Mouse (Mus musculus): ENCODE measurements around the gene Csnk1e. TPM values are rescaled to one million over a fixed set of nuclear protein-coding genes. Genes with fewer than 3 reads are reported as not detected.

The Csnk1e gene
- polyA plus RNA-seq, 1 experiment, result 31.5 TPM

DNA sequence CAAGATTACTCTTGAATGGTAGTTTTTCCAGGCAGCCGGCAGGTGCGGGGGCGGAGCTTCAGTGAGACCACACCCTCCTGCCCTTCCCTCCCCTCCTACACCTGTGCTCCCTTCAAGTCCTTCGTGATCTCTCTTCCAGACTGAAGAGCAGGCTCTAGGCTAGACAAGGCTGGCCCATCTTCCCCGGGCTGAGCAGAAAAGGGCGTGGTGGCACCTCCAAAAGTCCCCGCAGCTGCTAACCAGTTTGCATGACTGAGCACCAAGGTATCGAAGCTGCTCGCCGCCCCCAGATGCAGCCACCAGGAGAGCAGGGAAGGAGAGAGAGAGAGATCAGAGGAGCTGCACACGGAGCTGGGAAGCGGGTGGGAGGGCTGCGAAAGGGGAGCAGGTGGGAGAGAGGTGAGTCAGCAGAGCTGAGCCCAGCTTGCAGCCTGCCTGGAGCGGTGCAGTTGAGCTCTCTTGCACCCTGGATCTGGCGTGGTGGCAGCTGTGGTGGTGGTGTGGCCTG, 25.9 kb upstream of the Csnk1e start:
- 17% methylated on average over 15 of the region's 15 CpGs for WGBS
- TF ChIP-seq CTCF (conservative IDR thresholded peaks at IDR 0.05; ENCODE audit: insufficient read depth, insufficient read length, low read depth, low read length), result no peak
- no peak for TF ChIP-seq POLR2A (IDR thresholded peaks at IDR 0.05; ENCODE audit: low read depth, low read length)
- no peaks in the 10 kb centered on the region for H3K27me3 ChIP-seq (replicated peaks; ENCODE audit: control insufficient read depth, insufficient read depth, low read length)
- H3K27ac ChIP-seq (ENCODE audit: insufficient read depth, low read depth, low read length), result no peak overlapping the region
- H3K4me1 ChIP-seq (ENCODE audit: control insufficient read depth, insufficient read depth, low read length), result no peaks in the 10 kb centered on the region
- H3K4me3 ChIP-seq (ENCODE audit: insufficient read depth, low read depth, low read length), result no peak overlapping the region
- DNase-seq, result no peak
- H3K36me3 ChIP-seq (ENCODE audit: control insufficient read depth, insufficient read depth, low read length), result no peaks in the 10 kb centered on the region

DNA sequence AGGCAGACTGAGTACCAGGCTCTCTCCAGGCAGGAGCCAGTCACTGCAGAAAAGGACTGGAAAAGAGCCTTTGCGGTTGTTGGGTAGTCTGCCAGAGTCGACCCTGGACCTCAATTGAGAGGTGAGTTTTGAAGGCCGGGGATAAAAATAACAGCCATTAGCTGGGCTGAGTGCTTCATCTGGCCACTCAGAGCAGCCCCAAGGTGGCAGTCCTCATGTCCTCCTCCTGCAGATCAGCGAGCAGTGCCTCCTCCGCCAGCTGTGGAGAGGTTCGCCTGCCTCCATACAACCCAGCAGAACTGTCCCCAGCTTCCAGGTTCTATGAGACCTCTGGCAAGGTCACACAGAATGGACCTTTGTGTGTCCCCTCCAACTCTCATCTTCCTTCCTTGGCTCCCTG, 21.9 kb upstream of the Csnk1e start:
- no peaks in the 10 kb centered on the region for H3K36me3 ChIP-seq (ENCODE audit: control insufficient read depth, insufficient read depth, low read length)
- no peaks in the 10 kb centered on the region for H3K4me1 ChIP-seq (ENCODE audit: control insufficient read depth, insufficient read depth, low read length)
- no peak overlapping the region for H3K27ac ChIP-seq (ENCODE audit: insufficient read depth, low read depth, low read length)
- H3K4me3 ChIP-seq (ENCODE audit: insufficient read depth, low read depth, low read length), result no peak overlapping the region
- no peak for DNase-seq
- no peaks in the 10 kb centered on the region for H3K27me3 ChIP-seq (replicated peaks; ENCODE audit: control insufficient read depth, insufficient read depth, low read length)
- TF ChIP-seq POLR2A (IDR thresholded peaks at IDR 0.05; ENCODE audit: low read depth, low read length) (no peak), CTCF (conservative IDR thresholded peaks at IDR 0.05; ENCODE audit: insufficient read depth, insufficient read length, low read depth, low read length) (no peak)
- 51% methylated on average over 6 of the region's 6 CpGs for WGBS

DNA sequence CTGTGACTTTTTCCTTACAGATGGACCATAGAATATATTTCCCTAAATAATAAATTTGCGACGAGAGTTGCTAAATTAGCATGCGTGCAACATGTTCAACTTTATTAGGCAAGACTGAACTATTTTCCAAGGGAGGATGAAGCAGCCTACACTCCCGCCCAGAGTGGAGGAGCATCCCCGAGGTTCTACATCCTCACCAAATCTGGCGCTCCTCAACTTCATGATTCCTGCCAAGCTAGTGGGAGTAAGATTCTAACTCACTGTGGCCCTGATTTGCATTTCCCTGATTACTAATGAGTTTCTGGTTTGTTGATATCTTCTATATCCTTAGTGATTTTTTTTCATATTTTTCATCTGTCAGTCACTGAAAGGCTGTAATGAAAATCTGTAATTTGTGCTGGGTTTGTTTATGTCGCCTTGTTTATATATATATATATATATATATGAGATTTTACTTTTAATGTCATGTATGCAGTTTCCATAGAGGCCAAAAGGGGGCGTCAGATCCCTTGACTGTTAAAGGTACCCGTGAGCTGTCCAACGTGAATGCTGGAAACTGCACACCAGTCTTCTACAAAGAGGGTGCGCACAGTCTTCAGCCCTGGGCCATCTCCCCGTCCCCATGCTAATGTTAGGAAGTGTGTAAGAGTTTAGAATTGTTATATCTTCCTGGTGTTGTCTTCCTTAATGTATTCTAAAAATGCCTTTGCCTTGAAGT, 18.4 kb upstream of the Csnk1e start:
- 57% methylated on average over 12 of the region's 12 CpGs for WGBS
- TF ChIP-seq CTCF (conservative IDR thresholded peaks at IDR 0.05; ENCODE audit: insufficient read depth, insufficient read length, low read depth, low read length), result 0 out of 2 replicates have a peak, but pooled peaks have one; percentile 9
- no peak for TF ChIP-seq POLR2A (IDR thresholded peaks at IDR 0.05; ENCODE audit: low read depth, low read length)
- DNase-seq, result no peak
- Histone ChIP-seq H3K4me1 (ENCODE audit: control insufficient read depth, insufficient read depth, low read length) (no peaks in the 10 kb centered on the region), H3K27ac (ENCODE audit: insufficient read depth, low read depth, low read length) (no peak overlapping the region), H3K27me3 (replicated peaks; ENCODE audit: control insufficient read depth, insufficient read depth, low read length) (no peaks in the 10 kb centered on the region), H3K36me3 (ENCODE audit: control insufficient read depth, insufficient read depth, low read length) (no peaks in the 10 kb centered on the region), H3K4me3 (ENCODE audit: insufficient read depth, low read depth, low read length) (no peak overlapping the region)

DNA sequence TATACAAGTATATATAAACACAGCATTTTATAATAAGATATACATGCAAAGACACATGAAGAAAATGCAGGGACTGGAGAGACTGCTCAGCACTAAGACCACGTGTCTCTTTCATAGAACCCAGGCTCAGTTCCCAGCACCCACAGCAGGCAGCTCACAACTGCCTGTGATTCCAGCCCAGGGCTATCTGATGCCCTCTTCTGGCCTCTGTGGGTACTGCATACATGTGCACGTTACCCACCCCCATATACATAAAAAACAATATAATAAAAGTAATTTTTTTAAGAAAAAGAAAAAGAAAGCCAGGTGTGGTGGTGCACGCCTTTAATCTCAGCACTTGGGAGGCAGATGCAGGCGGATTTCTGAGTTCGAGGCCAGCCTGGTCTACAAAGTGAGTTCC, 17.7 kb upstream of the Csnk1e start:
- no peak for TF ChIP-seq POLR2A (IDR thresholded peaks at IDR 0.05; ENCODE audit: low read depth, low read length)
- TF ChIP-seq CTCF (conservative IDR thresholded peaks at IDR 0.05; ENCODE audit: insufficient read depth, insufficient read length, low read depth, low read length), result 0 out of 2 replicates have a peak, but pooled peaks have one; percentile 19
- DNase-seq, result no peak
- 87% methylated on average over 5 of the region's 5 CpGs for WGBS

DNA sequence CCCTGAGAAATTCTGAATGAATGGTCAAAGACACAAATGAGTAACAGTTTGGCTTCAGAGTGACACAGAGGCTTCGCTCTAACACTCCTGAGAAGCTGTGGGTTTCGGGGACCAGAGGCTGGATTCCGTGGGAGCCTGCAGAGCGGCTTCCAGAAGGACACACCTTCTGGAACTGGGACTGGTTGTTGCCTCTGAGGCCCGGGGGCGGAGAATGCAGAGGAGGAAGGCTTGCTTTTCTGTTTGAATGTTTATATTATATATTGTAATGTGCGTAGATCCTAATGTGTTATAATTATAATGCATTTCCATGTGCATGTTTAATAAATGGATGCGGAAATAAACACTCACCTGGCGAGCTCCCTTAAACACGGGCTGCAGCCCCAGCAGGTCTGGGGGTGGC, 15.7 kb upstream of the Csnk1e start:
- no peak overlapping the region for H3K27ac ChIP-seq (ENCODE audit: insufficient read depth, low read depth, low read length)
- TF ChIP-seq CTCF (conservative IDR thresholded peaks at IDR 0.05; ENCODE audit: insufficient read depth, insufficient read length, low read depth, low read length) (no peak), POLR2A (IDR thresholded peaks at IDR 0.05; ENCODE audit: low read depth, low read length) (no peak)
- no peaks in the 10 kb centered on the region for H3K4me1 ChIP-seq (ENCODE audit: control insufficient read depth, insufficient read depth, low read length)
- H3K36me3 ChIP-seq (ENCODE audit: control insufficient read depth, insufficient read depth, low read length), result no peaks in the 10 kb centered on the region
- no peaks in the 10 kb centered on the region for H3K27me3 ChIP-seq (replicated peaks; ENCODE audit: control insufficient read depth, insufficient read depth, low read length)
- 51% methylated on average over 10 of the region's 10 CpGs for WGBS
- no peak for DNase-seq
- no peak overlapping the region for H3K4me3 ChIP-seq (ENCODE audit: insufficient read depth, low read depth, low read length)

More for the DNA sequence above, 17.7 kb upstream of the Csnk1e start:
- Histone ChIP-seq H3K27me3 (replicated peaks; ENCODE audit: control insufficient read depth, insufficient read depth, low read length) (no peaks in the 10 kb centered on the region), H3K4me1 (ENCODE audit: control insufficient read depth, insufficient read depth, low read length) (no peaks in the 10 kb centered on the region), H3K4me3 (ENCODE audit: insufficient read depth, low read depth, low read length) (no peak overlapping the region), H3K36me3 (ENCODE audit: control insufficient read depth, insufficient read depth, low read length) (no peaks in the 10 kb centered on the region), H3K27ac (ENCODE audit: insufficient read depth, low read depth, low read length) (no peak overlapping the region)

DNA sequence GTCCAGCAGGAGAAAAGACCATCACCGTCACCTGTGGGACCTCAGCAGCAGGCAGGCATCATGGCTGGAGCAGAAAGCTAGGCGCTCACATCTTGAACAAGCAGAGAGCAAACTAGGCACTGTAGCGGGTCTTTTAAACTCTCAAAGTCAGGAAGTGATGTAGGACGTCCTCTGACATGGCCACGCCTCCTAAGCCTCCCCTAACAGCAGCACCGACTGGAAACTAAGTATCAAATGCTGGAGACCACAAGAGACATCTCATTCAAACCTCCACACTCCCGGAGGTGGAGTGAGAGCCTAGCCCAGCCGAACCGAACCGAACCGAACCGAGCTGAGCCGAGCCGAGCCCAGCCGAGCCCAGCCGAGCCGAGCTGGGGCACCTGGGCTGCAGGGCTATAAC, 15.2 kb upstream of the Csnk1e start:
- Histone ChIP-seq H3K27me3 (replicated peaks; ENCODE audit: control insufficient read depth, insufficient read depth, low read length) (no peaks in the 10 kb centered on the region), H3K4me3 (ENCODE audit: insufficient read depth, low read depth, low read length) (no peak overlapping the region; the same call in 1 of the 2 replicates), H3K4me1 (ENCODE audit: control insufficient read depth, insufficient read depth, low read length) (no peaks in the 10 kb centered on the region), H3K27ac (ENCODE audit: insufficient read depth, low read depth, low read length) (no peak overlapping the region), H3K36me3 (ENCODE audit: control insufficient read depth, insufficient read depth, low read length) (no peaks in the 10 kb centered on the region)
- 29% methylated on average over 17 of the region's 17 CpGs for WGBS
- peak; percentile 12 for DNase-seq
- TF ChIP-seq CTCF (conservative IDR thresholded peaks at IDR 0.05; ENCODE audit: insufficient read depth, insufficient read length, low read depth, low read length), result no peak
- TF ChIP-seq POLR2A (IDR thresholded peaks at IDR 0.05; ENCODE audit: low read depth, low read length), result no peak

DNA sequence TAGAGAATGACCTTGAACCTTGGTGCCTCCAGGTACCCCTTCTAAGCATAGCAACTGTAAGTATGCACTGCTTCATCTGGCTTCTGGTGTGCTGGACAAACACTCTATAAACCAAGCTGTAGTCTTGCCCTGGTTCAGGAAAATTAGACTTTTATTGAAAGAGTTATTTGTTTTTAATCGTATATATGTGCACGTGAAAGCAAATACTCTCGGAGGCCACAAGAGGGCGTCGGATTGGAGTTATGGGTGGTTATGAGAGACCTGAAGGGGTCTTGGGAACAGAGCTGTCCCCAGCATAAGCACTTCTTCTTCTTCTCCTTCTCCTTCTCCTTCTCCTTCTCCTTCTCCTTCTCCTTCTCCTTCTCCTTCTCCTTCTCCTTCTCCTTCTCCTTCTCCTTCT, 14.2 kb upstream of the Csnk1e start:
- Histone ChIP-seq H3K4me3 (ENCODE audit: insufficient read depth, low read depth, low read length) (no peak overlapping the region), H3K36me3 (ENCODE audit: control insufficient read depth, insufficient read depth, low read length) (no peaks in the 10 kb centered on the region), H3K27me3 (replicated peaks; ENCODE audit: control insufficient read depth, insufficient read depth, low read length) (no peaks in the 10 kb centered on the region), H3K27ac (ENCODE audit: insufficient read depth, low read depth, low read length) (no peak overlapping the region), H3K4me1 (ENCODE audit: control insufficient read depth, insufficient read depth, low read length) (no peaks in the 10 kb centered on the region)
- TF ChIP-seq CTCF (conservative IDR thresholded peaks at IDR 0.05; ENCODE audit: insufficient read depth, insufficient read length, low read depth, low read length) (no peak), POLR2A (IDR thresholded peaks at IDR 0.05; ENCODE audit: low read depth, low read length) (no peak)
- no peak for DNase-seq
- WGBS, result 68% methylated on average over 5 of the region's 5 CpGs
